Mouse (Mus musculus): ENCODE measurements around the gene T.

T gene

DNA sequence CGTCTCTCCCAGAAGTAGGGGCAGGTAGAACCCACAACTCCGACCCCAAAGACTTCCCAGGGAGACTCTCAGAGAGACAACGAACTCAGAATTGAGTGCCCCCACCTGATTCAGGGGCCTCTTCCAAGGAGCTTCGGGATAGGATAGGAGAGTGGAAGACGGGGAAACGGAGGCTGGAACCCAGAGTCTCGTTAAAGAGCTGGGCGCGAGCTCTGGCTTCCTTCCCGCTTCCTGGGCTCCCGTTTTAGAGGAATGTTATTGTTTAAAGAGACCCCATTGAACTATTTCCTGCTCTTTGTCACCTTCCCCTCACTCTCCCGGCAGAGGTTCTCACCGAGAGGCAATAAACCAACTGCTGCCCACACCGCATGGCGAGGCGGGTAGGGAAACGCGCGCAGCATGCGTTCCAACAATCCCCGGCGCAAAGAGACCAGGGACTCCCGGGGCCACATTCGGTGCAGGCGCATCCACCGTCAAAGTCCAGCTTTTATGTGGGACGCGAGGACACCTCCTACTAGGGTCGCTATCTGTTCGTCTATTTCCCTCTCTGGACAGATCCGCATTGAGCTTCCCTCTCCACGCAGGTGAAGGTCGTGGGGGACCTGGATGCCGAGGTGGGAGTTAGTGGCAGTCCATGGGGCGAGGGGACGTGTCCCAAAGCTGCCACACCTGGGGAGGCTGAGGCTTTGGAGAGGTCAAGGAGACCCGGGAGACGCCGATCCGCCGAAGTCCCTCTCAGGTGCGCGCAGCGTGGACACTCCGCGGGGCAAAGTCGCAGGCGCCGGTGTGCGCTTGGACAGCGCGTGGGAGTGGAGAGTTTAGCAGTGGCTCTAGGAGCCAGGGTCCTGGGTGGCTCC is 874 bp upstream of the T start:
- DNase-seq: no peak

DNA sequence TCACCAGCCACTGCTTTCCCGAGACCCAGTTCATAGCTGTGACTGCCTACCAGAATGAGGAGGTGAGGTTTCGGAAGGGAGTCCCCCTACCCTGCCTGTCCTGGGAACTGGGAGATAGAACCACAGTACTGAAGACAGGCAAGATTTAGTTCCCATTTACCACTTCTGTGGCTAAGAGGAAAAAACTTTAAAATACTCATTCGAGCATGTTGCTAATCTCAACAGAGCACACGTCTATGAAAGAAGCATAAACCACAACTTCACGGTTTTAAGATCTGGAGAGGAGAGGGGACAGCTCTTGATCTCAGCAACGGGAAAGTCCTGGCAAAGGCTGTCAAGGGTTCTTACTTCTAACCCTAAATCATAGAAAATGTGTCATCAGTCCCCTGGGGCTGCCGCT is 2.0 kb downstream of the T start:
- DNase-seq: no peak

DNA sequence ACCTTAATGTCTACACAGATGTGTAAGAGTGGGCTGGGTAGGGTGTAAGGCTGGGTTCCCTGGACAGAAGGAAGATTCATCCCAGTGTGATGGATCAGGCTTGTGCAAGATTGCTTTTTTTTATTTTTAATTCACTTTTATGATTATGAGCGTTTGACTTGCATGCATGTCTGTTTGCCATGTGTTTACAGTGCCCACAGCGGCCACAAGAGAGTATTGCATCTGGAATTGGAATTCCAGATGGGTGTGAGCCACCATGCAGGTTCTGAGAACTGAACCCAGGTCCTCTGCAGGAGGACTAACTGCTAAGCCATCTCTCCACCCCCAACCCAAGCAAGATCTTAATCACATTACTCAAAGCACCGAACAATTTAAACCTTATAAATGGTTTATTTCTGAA is 9.8 kb downstream of the T start:
- no peak for DNase-seq

DNA sequence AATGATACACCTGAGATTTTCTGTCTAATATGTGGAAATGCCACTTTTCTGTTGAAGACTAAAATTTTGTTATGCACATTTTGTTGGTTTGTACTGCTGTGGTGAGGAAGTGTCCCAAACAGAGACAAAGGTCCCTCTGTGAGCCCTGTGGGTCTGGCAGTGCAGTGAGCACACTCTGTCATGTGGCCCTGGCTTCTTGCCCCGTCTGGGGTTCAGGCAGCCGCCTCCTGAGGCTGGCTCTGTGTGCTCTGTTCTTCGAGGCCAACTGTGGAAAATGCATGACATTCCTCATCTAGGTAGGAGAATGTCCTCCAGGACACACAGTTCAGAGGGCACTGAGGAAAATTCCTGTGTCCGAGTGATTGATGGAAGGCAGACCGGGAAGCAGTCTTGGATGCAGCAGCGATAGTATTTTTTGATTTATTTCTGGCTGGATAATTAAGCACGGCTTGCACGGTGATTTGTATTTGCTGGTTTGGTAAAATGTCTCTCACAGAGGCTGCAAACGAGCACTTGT is 13.5 kb downstream of the T start:
- DNase-seq: no peak

DNA sequence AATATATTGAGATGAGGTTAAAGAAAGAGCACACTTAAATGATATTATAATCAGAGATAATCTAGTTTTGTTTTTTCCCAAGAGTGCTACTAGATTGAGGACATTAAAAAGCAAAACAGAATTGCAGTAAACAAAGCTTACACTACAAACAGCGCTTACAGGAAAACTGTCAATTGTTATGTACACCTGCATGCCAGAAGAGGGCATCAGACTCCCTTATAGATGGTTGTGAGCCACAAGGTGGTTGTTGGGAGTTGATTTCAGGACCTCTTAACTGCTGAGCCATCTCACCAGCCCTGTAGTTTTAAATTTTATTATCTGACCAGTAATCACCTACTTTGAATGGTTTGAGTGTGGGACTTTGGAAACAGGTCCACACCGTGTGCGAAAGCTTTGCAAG is 14.1 kb downstream of the T start:
- DNase-seq: no peak

DNA sequence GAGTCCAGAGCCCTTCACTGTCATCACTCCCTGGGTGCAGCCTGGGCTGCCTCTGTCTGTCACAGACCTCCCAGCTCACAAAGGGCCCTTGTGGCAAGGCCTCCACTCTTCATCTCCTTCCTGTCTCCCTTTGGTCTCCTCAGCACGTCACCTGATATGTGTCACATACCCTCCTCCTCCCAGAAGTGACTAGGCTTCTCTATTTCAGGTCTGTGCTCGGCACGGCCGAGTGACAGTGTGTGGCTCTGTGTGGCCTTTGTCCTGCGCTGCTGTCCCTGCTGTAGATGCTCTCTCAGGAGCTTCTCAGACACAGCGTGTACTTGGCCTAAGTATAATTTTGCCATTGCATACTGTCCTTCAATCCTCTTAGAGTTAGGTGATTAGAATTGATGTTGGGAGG is 21.0 kb downstream of the T start:
- no peak for DNase-seq

DNA sequence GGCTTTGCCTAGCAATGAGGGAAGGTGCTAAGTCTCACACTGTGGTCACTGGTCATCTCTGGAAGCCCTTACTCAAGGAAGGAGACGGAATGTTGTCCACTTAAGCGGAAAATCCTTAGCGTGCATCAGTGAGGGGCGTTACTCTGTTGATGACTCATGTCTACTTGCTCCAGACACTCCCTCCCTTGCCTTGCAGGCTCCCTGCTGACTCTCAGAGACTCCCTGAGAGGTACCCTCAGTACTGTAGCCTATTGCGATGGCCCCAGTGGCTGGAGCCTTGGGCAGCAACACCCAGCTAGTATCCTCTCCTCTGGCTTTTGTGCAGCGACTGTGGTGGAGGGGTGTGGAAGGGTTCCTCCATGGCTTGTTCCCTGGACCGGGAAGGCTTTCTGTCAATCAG is 21.4 kb downstream of the T start:
- no peak for DNase-seq

DNA sequence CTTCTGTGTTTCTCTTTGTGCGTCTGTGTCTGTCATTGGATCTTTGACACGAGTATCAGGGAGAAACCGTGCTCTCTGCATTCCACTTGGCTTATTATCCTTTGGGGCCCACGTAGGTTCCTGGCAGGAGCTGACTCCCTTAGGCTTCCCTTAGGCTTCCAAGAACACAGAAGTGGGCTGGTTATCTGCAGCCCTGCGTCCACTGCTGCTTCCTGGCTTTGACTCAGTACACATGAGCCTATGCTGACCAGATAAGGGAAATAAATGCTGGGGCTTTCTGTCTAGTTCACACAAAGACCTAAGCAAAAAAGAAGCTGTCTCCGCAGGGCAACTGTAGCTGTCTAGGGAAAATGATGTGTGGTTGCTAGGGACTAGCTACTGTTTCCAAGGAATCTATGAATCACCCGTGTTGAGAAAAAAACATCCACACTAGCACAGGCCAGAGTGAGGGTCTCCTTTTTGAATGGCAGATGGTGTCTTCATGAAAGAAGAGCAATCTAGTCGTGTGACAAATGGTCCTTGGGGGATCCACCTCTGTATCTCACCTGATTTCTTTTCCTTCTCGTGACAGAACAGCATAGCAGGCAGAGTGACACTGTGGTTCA is 22.7 kb downstream of the T start:
- no peak for DNase-seq

DNA sequence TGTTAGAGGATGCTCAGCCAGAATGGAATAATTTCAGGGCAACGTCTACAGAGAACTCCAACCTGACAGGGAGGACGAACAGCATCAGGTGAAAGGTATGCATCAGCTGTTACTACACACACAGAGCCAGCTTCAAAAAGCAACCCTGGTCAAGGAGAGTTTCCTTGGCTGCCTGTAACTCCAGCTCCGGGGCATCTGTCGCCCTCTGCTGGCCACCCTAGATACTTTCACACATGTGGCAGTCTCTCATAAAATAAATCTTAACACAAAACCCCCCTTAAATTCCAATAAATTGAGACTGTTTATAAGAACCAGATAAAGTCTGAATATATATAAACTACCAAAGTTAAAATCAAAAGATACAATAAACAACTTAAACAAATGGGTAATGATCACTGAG is 27.3 kb downstream of the T start:
- peak in 1 of 2 experiments; percentile 37 for DNase-seq

DNA sequence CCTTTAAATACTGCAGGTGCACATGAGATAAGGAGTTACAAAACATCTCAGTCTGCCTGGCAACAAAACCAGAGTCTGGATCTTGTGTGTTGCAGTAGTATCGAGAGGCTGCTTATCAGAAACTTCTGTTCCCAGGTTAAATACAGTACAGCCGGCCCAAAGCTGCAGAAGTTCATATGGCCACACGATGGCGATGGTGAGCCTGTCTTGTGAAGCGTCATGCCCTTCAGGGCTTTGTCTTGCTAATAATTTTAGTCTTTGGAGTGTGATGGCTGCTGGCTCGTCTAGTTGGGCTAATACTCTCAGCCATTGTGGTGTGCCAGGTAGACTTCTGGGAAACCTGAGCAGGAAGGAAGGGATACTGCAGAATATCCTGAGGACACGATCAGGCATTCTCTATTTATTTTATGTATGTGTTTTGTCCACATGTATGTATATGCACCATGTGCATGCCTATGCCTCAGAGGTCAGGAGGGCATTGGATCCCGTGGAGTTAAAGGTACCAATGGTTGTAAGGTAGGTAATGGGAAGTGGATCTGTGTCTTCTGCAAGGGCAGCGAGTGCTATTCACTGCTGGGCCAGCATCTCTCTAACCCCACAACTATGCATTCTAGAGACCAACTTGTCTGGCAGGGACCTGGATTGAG is 29.4 kb downstream of the T start:
- DNase-seq: peak in 1 of 2 experiments; percentile 39

DNA sequence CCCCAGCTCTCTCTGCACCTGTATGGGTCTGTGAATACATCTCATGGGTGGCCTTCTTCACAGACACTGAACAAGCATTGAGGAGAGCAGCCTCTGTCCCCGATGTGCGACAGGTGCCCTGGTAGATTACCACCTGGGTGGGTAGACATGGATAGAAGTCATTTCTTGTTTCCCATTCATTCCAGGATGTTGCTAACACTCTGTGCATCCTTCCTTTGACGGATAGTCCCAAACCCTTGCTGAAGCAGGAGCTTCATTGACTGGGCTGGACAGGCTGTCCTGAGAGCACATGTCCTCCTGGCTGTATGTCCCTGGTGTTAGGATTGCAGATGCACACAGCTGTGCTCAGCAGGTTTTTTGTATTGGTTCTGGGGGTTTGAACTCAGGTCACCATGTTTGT is 33.5 kb downstream of the T start:
- DNase-seq: no peak

DNA sequence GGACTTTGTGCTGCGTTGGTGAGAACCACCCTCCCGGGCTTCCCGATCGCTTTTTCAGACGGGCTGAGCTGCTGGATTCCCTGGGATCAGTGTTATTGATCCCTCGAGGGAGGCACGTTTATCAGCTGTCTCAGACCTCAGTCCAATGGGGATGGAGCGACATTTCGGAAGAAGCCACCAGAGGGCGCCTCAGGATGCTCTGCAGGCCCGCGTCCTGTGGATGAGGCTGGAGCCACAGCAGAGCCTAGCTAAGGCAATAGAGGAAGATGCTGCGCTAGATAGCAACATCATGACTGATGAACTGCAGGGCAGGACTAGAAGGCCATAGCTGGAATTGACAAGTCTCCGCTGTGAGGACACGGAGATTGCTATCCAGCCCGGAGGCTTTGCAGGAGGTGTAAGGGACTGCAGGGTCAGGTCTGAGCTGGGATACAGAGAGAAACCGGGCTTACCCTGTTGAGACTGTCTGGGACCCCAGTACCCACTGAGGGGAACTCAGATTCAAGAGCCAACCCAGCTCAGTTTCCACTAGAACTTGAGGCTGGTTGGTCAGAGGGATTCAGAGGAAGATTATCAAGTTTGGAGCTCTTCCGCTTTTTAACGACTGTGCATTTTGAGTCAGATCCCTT is 34.6 kb downstream of the T start:
- DNase-seq: peak; percentile 15 to 65

DNA sequence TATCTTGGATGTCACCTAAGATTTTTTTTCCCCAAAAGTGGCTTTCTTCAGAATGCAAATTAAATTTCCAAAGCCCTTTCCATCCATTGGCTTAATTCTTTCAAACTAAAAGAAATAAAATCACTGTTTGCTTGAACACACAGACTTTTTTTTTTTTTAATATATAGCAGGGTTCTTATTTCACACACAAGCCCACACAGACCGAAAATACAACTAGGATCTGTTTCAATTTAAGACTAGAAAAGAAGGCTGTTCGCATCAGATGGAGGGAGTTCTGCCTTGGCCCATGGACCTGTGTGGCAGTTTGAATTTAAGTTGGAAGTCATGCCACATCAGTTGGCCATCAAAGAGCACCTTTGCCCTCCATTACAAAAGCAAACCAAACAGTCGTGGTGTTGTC is 44.3 kb downstream of the T start:
- DNase-seq: no peak

DNA sequence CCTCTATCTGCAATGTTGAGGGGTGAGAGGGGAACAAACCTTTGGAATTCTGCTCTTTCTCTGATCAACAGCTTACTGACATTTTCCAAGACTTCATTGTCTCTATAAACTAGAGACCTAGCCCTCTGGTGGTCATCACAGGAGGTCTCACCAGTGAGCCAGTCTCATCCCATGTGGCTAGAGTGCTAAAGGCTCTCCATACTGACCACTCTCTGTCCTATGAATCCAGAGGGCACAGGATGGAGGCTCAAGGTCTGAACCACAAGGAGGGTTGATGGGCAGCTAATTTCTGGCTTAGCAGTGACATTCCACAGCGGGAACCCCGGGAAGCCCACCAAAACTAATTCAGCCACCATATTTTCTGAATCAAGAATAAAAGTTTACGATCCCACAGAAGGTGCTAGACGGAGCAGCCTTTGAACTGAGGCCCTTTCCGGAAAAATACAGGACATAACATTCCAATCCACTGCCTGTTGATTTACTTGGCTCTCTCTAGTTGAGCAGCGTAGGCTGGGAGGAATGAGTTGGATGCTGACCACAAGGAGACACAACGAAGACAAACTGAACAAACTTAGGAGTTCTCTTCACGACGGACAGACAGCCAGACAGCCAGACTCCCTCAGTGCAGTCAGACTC is 45.4 kb downstream of the T start:
- DNase-seq: no peak

DNA sequence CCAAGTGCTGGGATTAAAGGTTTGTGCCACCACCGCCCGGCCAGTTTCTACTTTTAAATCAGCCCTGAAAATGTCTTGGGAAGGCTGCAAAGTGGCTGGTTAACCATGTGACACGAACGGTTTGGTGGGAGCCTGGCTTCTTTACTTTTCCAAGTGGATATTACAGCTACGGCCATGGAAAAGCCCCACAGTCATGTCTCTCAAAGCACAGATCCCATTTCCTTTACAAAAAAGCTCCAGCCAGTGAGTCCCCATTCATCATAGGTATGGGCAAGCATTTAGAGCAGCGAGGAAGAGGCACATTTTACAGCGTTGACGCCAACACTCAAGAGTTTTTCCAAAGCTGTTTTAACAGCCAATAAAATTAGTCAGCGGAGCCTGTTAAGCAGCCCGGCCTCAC is 47.6 kb downstream of the T start:
- no peak for DNase-seq

DNA sequence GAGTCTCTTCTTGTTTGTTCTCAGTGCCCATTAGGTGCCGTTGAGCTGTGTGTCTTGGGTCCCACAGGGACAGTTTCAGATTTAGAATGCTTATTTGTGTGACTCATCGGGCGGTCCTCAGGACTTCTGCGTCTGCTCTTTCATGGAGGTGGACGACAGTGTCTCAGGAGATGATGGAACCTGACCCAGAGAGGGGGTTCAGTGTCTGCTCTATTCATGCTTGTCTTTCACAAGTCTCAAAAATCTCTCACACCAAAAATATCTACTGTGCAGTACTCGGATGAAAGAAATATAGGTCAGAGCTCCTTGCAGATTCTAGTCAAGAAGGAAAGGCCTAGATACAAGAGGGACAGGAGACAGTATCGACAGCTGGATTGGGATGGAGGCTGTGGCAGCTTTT is 48.7 kb downstream of the T start:
- DNase-seq: no peak

DNA sequence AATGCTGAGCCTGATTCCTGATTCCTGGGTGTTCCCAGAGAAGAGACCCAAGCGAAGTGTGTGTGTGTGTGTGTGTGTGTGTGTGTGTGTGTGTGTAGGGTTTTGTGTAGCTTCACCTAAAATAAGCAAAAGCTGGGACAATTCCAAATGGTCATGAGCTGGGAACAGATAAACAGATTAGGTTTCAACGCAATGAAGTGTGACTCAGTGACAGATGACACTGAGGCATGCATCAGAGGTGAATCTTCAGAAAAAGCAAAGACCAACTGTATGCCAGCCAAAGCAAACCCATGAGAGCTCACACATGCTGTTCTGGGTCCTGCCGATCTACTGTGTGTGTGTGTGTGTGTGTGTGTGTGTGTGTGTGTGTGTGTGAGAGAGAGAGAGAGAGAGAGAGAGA is 50.0 kb downstream of the T start:
- DNase-seq: no peak

DNA sequence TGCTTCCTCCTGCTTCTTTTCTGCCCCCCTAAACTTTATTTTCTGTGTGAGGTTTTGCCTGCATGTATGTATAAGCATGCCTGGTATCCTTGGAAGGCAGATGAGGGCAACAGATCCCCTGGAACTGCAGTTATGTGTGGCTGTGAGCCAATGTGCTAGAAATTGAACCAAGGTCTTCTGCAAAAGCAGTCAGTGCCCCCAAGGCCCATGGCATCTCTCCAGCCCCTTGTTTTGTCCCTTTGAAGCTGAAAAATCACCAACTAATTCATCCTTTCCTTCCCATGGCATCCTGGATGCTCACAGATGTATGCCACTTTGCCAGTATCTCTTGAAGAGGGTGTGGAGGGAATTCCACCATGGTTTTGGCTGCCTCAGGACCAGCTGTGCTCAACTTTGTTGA is 50.9 kb downstream of the T start:
- DNase-seq: no peak

DNA sequence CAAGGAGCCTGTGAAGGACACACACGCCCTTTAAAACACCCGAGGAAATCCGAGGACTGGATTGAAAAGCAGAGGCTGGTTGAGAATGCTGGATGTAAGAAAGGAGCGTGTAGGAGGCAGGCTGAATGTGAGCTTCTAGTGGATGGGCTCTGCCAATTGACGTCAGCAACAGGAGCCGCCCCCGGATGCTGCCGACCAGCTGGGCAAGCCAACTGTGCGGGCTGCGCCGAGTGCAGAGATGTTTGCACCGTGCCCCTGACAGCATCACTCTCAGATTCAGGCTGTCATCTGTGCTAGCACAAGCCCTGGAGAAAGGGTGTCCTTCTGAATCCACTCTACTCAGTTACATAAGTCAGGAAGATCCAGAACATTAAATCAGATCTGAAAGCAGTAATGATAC is 53.6 kb downstream of the T start:
- no peak for DNase-seq

DNA sequence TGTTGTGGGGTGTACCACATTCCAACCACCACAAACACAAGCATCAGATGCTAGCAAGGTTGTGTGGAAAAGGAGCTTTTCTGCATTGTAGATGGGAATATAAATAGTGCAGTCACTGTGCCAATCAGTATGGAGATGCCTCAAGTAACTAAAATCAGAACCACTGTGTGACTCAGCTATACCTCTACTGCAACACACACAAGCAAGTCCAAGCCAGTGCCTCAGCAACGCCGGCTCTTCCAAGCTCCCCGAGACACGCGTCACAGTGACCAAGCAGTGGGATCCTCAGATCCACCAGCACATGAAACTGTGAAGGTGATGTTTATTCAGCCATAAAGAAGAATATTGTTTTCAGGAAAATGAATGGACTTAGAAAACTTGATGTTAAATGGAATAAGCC is 56.7 kb downstream of the T start:
- DNase-seq: no peak
